Mouse (Mus musculus) ZHBTc4 (cell line): ENCODE results near the gene Xkrx.
"Not testable (repeated sequence)": the region's sequence is repeated elsewhere in the genome, so short reads cannot be mapped to it uniquely, and the experiment has no call there.

Source experiments
- DNase-seq: peaks from one replicate; pipeline ENCODE4 v3.0.0-alpha.2; 2011; ENCODE audit warnings: low read depth, low spot score

Xkrx gene

GRCm38 (mm10) chrX:134162043-134162720 is at the start of gene Xkrx:
Gene Xkrx, minus strand, starts transcription at chrX:134162076.
- peak; percentile 44 for DNase-seq

- DNase-seq = peak; percentile 22
Observed at GRCm38 (mm10) chrX:134211151-134211642, 49.3 kb upstream of the Xkrx start.

DNA sequence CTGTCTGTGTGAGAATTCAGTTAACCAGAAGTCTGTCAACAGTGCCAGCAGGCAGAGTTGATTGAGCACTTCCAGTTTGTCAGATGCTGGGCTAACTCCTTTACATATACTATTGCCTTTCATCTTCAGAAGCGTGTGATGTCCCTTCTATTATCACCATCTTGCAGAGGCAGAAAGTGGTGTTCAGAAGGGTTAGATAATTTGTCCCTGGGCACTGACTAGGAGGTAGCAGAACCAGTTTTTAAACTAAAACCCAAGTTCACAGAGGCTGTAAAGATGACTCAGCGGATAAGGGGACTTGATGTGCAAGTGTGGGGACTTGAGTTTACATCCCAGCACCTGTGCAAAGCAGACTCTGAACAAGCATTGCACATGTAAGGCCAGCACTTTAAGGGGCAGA is 46.6 kb upstream of the Xkrx start:
- DNase-seq = no peak

DNA sequence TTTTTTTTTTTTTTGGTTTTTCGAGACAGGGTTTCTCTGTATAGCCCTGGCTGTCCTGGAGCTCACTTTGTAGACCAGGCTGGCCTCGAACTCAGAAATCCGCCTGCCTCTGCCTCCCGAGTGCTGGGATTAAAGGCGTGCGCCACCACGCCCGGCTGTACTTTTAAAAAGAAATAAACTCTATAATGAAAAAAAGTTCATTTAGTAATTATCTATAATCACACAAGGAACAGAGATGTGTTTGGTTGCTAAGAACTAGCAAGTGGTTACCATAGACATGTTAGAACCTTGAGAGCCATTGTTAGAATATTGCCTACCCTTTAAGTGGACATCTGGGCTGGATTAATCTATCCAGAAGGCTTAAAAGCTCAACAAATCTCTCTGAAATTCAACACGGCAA is 25.3 kb upstream of the Xkrx start, which contains the start of gene Arl13a:
TSS of gene Arl13a (plus strand) at position 301 of the 400 bp plus-strand sequence.
- not testable (repeated sequence) for DNase-seq

GRCm38 (mm10) chrX:134174699-134175098 is 12.8 kb upstream of the Xkrx start:
- no peak for DNase-seq

DNA sequence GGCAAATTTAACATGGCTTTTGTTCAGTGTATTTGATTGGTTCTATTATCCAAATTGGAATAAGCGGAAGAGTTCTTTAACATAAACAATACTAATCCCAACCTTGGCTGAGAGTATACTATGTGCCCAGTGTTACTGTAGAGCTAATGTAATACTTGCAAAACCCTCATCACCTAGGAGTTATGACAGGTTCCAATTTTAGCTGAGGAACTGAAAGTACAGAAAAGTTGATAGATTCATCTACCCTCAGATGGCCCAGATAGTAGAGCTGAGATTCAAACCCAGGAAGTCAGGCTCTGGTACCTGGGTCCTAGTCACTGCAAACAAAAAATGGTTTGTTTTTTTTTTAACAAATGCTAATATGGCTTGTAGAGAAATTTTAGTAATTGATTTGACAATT is 8.7 kb upstream of the Xkrx start:
- no peak for DNase-seq

DNA sequence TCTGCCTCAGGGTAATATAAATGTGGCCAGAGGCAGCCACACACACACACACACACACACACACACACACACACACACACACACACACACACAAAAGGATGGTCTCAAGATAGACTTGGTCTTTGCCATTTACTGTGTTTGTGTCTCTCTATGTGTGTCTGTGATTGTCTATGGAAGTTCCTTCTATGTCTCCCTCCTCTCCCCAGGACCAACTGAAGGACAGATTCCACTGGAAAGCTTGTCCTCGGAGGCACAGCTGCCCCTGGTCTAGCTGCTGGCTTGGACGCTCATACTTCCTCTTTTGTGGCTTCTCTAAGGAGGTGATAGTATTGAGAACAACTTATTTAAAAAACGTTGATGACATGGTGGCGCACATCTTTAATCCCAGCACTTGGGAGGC is 1.6 kb upstream of the Xkrx start:
- DNase-seq = no peak

DNA sequence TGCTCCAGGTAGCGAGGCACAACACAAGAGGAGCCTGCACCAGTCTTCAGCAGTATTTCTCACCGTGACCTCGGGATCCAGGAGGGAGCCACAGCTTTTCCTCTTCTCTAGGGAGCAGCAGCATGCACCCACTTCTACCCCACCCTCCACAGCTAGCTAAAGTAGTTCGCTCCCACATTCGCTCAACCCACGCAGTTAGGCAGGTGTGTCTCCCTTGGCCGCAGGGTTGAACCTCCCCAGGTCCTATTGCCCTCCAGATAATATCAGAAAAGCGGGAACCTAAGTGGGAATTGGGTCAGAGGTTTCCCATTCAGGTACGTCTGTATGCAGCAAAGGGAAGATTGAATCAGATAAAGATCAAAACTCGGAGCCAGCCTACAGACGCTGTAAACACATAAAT is 950 bp upstream of the Xkrx start:
- DNase-seq = no peak

DNA sequence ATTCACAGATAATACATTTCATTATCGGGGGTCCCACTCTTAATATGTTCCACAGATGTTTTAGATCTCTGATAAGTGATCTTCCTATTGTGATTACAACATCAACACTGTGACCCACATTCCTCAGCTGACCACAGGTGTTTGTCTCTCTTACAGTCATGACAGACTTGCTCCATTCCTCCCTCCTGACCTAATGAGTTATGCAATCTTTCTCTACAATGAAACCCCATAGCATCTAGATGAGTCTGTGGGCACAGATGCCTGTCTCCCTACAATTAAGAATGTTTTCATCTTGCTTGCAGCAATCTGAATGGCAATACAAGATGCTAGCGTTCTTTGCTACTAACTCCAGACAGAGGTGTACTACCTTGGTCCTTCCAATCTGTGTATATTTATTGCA is 1.4 kb downstream of the Xkrx start:
- DNase-seq = no peak

- peak; percentile 3 for DNase-seq
Observed at GRCm38 (mm10) chrX:134158151-134158550, 3.7 kb downstream of the Xkrx start.

DNA sequence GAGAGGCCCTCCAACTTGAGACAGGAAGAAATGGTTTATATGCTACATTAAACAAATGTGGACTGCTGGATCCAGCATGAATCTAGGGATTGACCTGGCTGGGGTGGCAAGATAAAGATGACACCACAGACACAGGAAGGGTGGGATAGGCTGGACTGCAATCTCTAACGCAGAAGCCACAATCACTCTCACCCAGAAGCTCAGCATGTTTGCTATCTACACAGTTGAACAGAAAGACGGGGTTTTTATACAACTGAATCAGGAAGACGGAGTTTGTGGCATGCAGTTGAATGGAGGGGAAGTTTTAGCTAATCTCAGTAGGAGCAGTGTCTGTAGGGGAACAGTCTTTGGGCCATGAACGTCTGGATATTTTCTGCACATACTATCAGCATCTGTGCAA is 19.9 kb downstream of the Xkrx start:
- no peak for DNase-seq

DNA sequence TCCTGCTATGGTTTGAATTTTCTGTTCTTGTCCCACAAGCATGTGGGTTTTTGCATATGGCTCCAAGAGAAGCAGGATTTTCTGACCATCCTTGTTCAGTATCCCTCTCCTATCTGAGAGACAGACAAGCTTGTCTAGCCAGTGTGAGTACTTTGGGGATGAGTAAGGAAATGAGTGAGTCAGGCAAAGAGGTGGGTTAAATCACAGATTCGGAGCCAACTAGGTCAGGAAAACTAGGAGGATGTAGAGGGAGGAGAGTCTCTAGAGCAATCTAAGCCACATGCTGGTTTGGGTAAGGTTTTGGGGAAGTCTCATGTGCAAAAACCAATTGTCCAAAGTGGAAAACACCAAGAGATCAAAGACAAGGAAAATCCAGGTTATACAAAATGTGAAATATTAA is 20.3 kb downstream of the Xkrx start:
- no peak for DNase-seq

DNA sequence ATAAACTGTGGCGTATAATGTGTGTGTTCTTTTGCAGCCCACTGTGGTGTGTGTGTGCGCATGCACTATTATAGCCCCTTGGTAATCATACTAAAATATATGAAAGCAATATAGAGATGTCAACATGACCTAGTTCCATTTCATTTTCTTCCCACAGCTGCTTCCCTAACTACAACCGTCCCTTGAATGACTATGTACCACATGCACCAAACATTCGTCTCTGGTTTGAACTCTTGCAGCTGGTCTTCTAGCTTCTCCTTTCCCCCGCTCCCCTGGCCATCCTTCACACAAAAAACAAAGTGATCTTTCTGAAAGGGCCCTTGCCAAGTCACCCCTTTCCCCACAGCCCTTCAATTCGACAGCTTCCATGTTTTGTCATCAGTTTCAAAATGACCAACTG is 21.9 kb downstream of the Xkrx start:
- DNase-seq = no peak

- peak; percentile 16 for DNase-seq
Observed at GRCm38 (mm10) chrX:134133821-134134220, 28.1 kb downstream of the Xkrx start.

DNA sequence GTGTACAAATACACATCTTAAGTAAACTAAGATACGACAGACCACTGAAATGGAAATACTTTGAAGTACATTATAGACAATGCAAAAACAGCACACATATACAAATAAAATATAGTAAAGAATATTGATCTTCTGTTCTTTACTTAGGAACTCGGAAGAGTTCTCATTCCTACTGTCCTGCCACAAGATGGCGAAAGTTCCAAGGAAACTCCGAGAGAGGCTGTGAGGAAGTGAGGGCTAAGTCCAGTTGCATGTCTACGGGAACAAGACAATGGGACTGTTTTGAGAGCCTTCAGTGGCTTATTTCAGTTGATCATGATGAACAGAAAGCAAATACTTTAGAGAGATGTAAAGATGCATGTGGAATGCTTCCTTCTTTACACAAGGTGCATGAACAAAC is 29.6 kb downstream of the Xkrx start:
- peak; percentile 26 for DNase-seq

DNA sequence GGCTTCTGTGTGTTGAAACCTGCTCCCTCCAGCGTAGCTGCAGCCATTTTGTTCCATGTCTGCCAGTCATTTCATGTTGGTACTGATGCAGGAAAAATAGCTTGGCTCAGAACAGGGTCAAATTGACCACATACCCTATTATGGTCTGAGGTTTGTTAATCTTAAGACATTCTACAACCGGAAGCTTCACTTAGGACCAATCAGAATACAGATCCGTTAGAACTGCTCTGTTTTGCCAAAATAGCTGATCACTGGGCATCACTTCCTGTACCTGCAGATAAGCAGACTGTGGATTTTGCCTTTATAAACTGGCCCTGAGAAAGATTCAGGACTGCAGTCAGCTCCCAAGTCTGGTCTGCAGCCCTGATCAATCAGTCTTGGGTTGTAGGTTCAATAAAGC is 33.3 kb downstream of the Xkrx start:
- DNase-seq = no peak

GRCm38 (mm10) chrX:134116417-134116816 is 45.5 kb downstream of the Xkrx start:
- DNase-seq = no peak

- no peak for DNase-seq
Observed at GRCm38 (mm10) chrX:134111767-134112166, 50.1 kb downstream of the Xkrx start.

DNA sequence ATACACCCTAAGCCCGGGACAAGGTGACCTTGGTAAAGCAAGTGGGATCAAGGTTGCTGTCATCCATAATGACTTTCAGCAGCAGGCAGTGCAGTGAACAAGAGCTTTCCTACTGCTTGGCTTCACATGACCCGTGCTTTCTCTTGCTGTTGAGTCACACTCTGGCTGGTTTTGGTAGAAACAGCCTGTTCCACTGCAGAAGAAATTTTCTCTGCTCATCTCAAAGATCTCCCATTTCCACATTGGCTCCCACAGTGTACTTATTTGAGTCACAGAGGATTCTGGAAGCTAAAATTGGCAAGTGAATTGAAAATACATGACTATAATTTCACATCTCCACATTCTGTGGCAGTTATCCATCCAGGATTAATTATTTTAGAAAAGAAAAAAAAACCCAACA is 59.2 kb downstream of the Xkrx start:
- DNase-seq = no peak
